Mouse (Mus musculus) lung, postnatal 36 days (tissue): ENCODE data around the gene Ago3.
A peak's percentile ranks its signal among the peaks of the same experiment; 100 is the strongest.

Experiments
- DNase-seq: peaks from one replicate; pipeline ENCODE4 v3.0.0; 2022; ENCODE audit warnings: mixed read lengths

The Ago3 gene

GRCm38 (mm10) chr4:126412526-126412925, 16.8 kb downstream of the Ago3 start:
- no peak for DNase-seq

GRCm38 (mm10) chr4:126371497-126371896, 57.9 kb downstream of the Ago3 start:
- peak; percentile 48 for DNase-seq

GRCm38 (mm10) chr4:126360069-126360468, 69.3 kb downstream of the Ago3 start:
- no peak for DNase-seq

GRCm38 (mm10) chr4:126343451-126343850, 85.9 kb downstream of the Ago3 start:
- DNase-seq: no peak

- DNase-seq: no peak
Measured at GRCm38 (mm10) chr4:126339461-126339860, 89.9 kb downstream of the Ago3 start.

GRCm38 (mm10) chr4:126332358-126332757, 97.0 kb downstream of the Ago3 start:
- peak; percentile 26 for DNase-seq

- peak; percentile 54 for DNase-seq
Measured at GRCm38 (mm10) chr4:126331751-126332150, 97.6 kb downstream of the Ago3 start.

- no peak for DNase-seq
Measured at GRCm38 (mm10) chr4:126330295-126330694, 99.1 kb downstream of the Ago3 start.

GRCm38 (mm10) chr4:126326036-126326435, 103.3 kb downstream of the Ago3 start:
- no peak for DNase-seq

GRCm38 (mm10) chr4:126325281-126325861, 104.0 kb downstream of the Ago3 start, which contains the start of gene Tekt2:
TSS of gene Tekt2 (minus strand) at chr4:126325688.
- DNase-seq: peak; percentile 32

GRCm38 (mm10) chr4:126324861-126325260, 104.5 kb downstream of the Ago3 start:
- no peak for DNase-seq

- DNase-seq: no peak
Measured at GRCm38 (mm10) chr4:126322646-126323045, 106.7 kb downstream of the Ago3 start.

- no peak for DNase-seq
Measured at GRCm38 (mm10) chr4:126321854-126322511, 107.4 kb downstream of the Ago3 start.

GRCm38 (mm10) chr4:126321111-126321853, 108.1 kb downstream of the Ago3 start, which contains the start of gene Adprhl2:
TSS of gene Adprhl2 (minus strand) at chr4:126321703.
- DNase-seq: peak; percentile 97

GRCm38 (mm10) chr4:126319806-126320205, 109.5 kb downstream of the Ago3 start:
- no peak for DNase-seq

- no peak for DNase-seq
Measured at GRCm38 (mm10) chr4:126316443-126317040, 112.8 kb downstream of the Ago3 start.

GRCm38 (mm10) chr4:126315931-126316330, 113.4 kb downstream of the Ago3 start:
- DNase-seq: peak; percentile 62

- no peak for DNase-seq
Measured at GRCm38 (mm10) chr4:126314393-126314792, 115.0 kb downstream of the Ago3 start.

GRCm38 (mm10) chr4:126313202-126313601, 116.2 kb downstream of the Ago3 start:
- DNase-seq: no peak

GRCm38 (mm10) chr4:126311566-126312200, 117.7 kb downstream of the Ago3 start:
- no peak for DNase-seq

GRCm38 (mm10) chr4:126310344-126310743, 119.0 kb downstream of the Ago3 start:
- no peak for DNase-seq

- DNase-seq: peak; percentile 96
Measured at GRCm38 (mm10) chr4:126309922-126310309, 119.4 kb downstream of the Ago3 start.
